Mouse (Mus musculus) large intestine, adult 2 months (tissue): ENCODE results near the gene Emp2. TPM values are rescaled to one million over a fixed set of nuclear protein-coding genes. Genes with fewer than 3 reads are reported as not detected.

Experiments used
- DNase-seq: peaks from one replicate; pipeline ENCODE4 v3.0.0-alpha.2; 2012; ENCODE audit warnings: low read depth, low spot score
- WGBS: fragments of 180-500 bp; shearing (Covaris S2); methylation state at CpG from one replicate; pipeline ENCODE4 v1.1.7; 2018; 5-methylcytosine and 5-hydroxymethylcytosine counted together
- polyA plus RNA-seq: library from polyadenylated mRNA; depleted of rRNA; stranded (reverse); fragments of >200 nt; gene quantifications from 2 replicates; pipeline ENCODE4 v1.2.3, GENCODE M21; 2012; rRNA removed

The Emp2 gene
- polyA plus RNA-seq, 1 experiment = 12.7 TPM

- DNase-seq = no peak
- 41% methylated on average over 4 of the region's 4 CpGs for WGBS
These were observed 39.3 kb downstream of the Emp2 start for GRCm38 (mm10) chr16:10274465-10274864.

- whole genome bisulfite sequencing = 7% methylated on average over 3 of the region's 3 CpGs
- peak; percentile 55 for DNase-seq
These were observed 41.5 kb downstream of the Emp2 start for GRCm38 (mm10) chr16:10272256-10272655.

- WGBS = 72% methylated on average over 1 of the region's 1 CpGs
- no peak for DNase-seq
These were observed 59.8 kb downstream of the Emp2 start for GRCm38 (mm10) chr16:10253993-10254392.

GRCm38 (mm10) chr16:10236601-10237000, 77.2 kb downstream of the Emp2 start:
- DNase-seq = no peak

Other genes with a start within 250 kb of the Emp2 start
- gene Rpl39l, start 143.7 kb downstream of the Emp2 start, polyA plus RNA-seq = not detected in 2 replicates
- gene Atf7ip2, start 121.3 kb downstream of the Emp2 start, polyA plus RNA-seq = 0.08 and 0.15 TPM in 2 replicates
- gene Tekt5, start 81.5 kb upstream of the Emp2 start, polyA plus RNA-seq = 0.06 and 0.19 TPM in 2 replicates
- gene Nubp1, start 98.0 kb upstream of the Emp2 start, polyA plus RNA-seq = 34.4 and 37.0 TPM in 2 replicates
- 2.0 and 3.1 TPM in 2 replicates for gene Tvp23a, start 133.4 kb upstream of the Emp2 start, polyA plus RNA-seq
- 18.1 and 29.0 TPM in 2 replicates for gene Ciita, start 166.1 kb upstream of the Emp2 start, polyA plus RNA-seq
- gene Dexi, start 229.1 kb upstream of the Emp2 start, polyA plus RNA-seq = 24.8 and 28.4 TPM in 2 replicates
- 10.8 and 15.1 TPM in 2 replicates for gene Clec16a, start 231.4 kb upstream of the Emp2 start, polyA plus RNA-seq